Mouse (Mus musculus): ENCODE data around the gene Tgif1.

GRCm38 (mm10) chr17:70878237-70878636 is 24.9 kb upstream of the Tgif1 start:
- TF ChIP-seq CTCF (IDR thresholded peaks at IDR 0.05; ENCODE audit: borderline replicate concordance, extremely low read depth, insufficient read depth, insufficient read length) = no peak
- no peak for TF ChIP-seq POLR2A (IDR thresholded peaks at IDR 0.05; ENCODE audit: borderline replicate concordance, extremely low read depth, insufficient read depth, insufficient read length, poor library complexity, severe bottlenecking)

All from brain, embryonic 14.5 days (tissue).